ENCODE assay signal across 31 mouse cellular contexts in genomic region chr17:14921582-14921981, GRCm38 (mm10). TPM values are rescaled to one million over a fixed set of nuclear protein-coding genes. Genes with fewer than 3 reads are reported as not detected.
DNase-seq lines count a peak whose midpoint lies in the region; ATAC-seq lines count a peak whose summit lies in the region.
"Had no signal": no experiment of that assay in that cellular context is flagged by ENCODE, and none has a peak within 500 bp of the region (broad histone marks: within the 10 kb centered on the region; RNA-seq: fewer than 3 reads in every experiment).

No protein-coding gene starts in this region.

- peak; percentile 89 for ATAC-seq in common myeloid progenitor, adult 5-6 weeks (replicated peaks; ENCODE audit: low read depth, poor library complexity, severe bottlenecking)
- ATAC-seq in megakaryocyte-erythroid progenitor cell, adult 5-6 weeks (replicated peaks; ENCODE audit: low FRiP score, low TSS enrichment, poor library complexity, severe bottlenecking): no peak
- ATAC-seq: forebrain, embryonic 14.5 days; forebrain, postnatal 0 days had no signal

- no peaks in the 10 kb centered on the region for H3K9me3 ChIP-seq in limb, embryonic 10.5 days (replicated peaks)
- H3K9me3 ChIP-seq: embryonic facial prominence, embryonic 12.5 days; embryonic facial prominence, embryonic 15.5 days; G1E; heart, embryonic 12.5 days; heart, embryonic 15.5 days; hindbrain, embryonic 12.5 days; hindbrain, embryonic 15.5 days had no signal

- peak; percentile 43 for DNase-seq in thymus, postnatal 14 days
- DNase-seq in thymus, postnatal 25 days: no peak
- peak; percentile 21 for DNase-seq in limb, embryonic 10.5 days (ENCODE audit: low spot score)
- peak; percentile 35 for DNase-seq in thymus, postnatal 4 days
- no peak for DNase-seq in layer of hippocampus, adult 9-11 months
- DNase-seq: adrenal gland, adult 2 months; adrenal gland, postnatal 14 days; B cell, adult 2 months; cerebellum, adult 11-12 months; cerebellum, adult 8-10 months; cerebellum, postnatal 10 days; cerebellum, postnatal 36 days; forebrain, postnatal 0 days; gastrocnemius, adult 2 months; gastrocnemius, postnatal 14 days; heart, adult 18-20 months; heart, postnatal 14 days; heart, postnatal 4 days had no signal

- no peaks in the 10 kb centered on the region for H3K4me1 ChIP-seq in limb, embryonic 10.5 days
- H3K4me1 ChIP-seq: embryonic facial prominence, embryonic 12.5 days; embryonic facial prominence, embryonic 15.5 days; heart, embryonic 12.5 days; heart, embryonic 15.5 days; hindbrain, embryonic 12.5 days; hindbrain, embryonic 15.5 days had no signal

- no peaks in the 10 kb centered on the region for H3K36me3 ChIP-seq in limb, embryonic 10.5 days
- H3K36me3 ChIP-seq: embryonic facial prominence, embryonic 12.5 days; embryonic facial prominence, embryonic 15.5 days; G1E; heart, embryonic 12.5 days; heart, embryonic 15.5 days; hindbrain, embryonic 12.5 days; hindbrain, embryonic 15.5 days had no signal

- WGBS in limb, embryonic 10.5 days: 76% methylated on average over 6 of the region's 6 CpGs

- no peak overlapping the region for H3K27ac ChIP-seq in limb, embryonic 10.5 days
- H3K27ac ChIP-seq: embryonic facial prominence, embryonic 12.5 days; embryonic facial prominence, embryonic 15.5 days; gastrocnemius, adult 2 months; heart, embryonic 15.5 days; hindbrain, embryonic 12.5 days; hindbrain, embryonic 15.5 days had no signal

- no peaks in the 10 kb centered on the region for H3K27me3 ChIP-seq in limb, embryonic 10.5 days (ENCODE audit: low read depth, poor library complexity, severe bottlenecking)
- H3K27me3 ChIP-seq: CH12.LX; embryonic facial prominence, embryonic 12.5 days; embryonic facial prominence, embryonic 15.5 days; hindbrain, embryonic 12.5 days; hindbrain, embryonic 15.5 days had no signal

- H3K4me3 ChIP-seq in limb, embryonic 10.5 days: no peak overlapping the region
- H3K4me3 ChIP-seq: embryonic facial prominence, embryonic 12.5 days; embryonic facial prominence, embryonic 15.5 days; gastrocnemius, adult 2 months; heart, embryonic 12.5 days; heart, embryonic 15.5 days; hindbrain, embryonic 12.5 days; hindbrain, embryonic 15.5 days had no signal

RNA-seq across cellular contexts. Expression of gene Wdr27, which starts 21.4 kb away (rescaled TPM):
- total RNA-seq in common myeloid progenitor, adult 5-6 weeks (2017): 5.7 TPM in 1 of 2 replicates, not detected in the other
- polyA plus RNA-seq in limb, embryonic 10.5 days (2016; fragmentation: Nextera tagmentation; extraction: Ambion mirVana): 3.4 and 5.0 TPM in 2 replicates
- total RNA-seq in megakaryocyte-erythroid progenitor cell, adult 5-6 weeks (2014; fragmentation: Nextera tagmentation): 2.4 TPM in 1 of 2 replicates, not detected in the other
- 3.8 and 5.8 TPM in 2 replicates for total RNA-seq in megakaryocyte-erythroid progenitor cell, adult 5-6 weeks (2017)

RNA-seq across cellular contexts. Expression of gene 1600012H06Rik, which starts 21.4 kb away (rescaled TPM):
- total RNA-seq in common myeloid progenitor, adult 5-6 weeks (2017): 7.7 and 8.0 TPM in 2 replicates
- polyA plus RNA-seq in limb, embryonic 10.5 days (2016; fragmentation: Nextera tagmentation; extraction: Ambion mirVana): 21.3 and 25.4 TPM in 2 replicates
- total RNA-seq in megakaryocyte-erythroid progenitor cell, adult 5-6 weeks (2014; fragmentation: Nextera tagmentation): 8.3 and 9.3 TPM in 2 replicates
- 4.6 and 6.7 TPM in 2 replicates for total RNA-seq in megakaryocyte-erythroid progenitor cell, adult 5-6 weeks (2017)

RNA-seq across cellular contexts. Expression of gene Phf10, which starts 39.5 kb away (rescaled TPM):
- 105 and 124 TPM in 2 replicates for total RNA-seq in common myeloid progenitor, adult 5-6 weeks (2017)
- polyA plus RNA-seq in limb, embryonic 10.5 days (2016; fragmentation: Nextera tagmentation; extraction: Ambion mirVana): 31.0 and 32.2 TPM in 2 replicates
- total RNA-seq in megakaryocyte-erythroid progenitor cell, adult 5-6 weeks (2014; fragmentation: Nextera tagmentation): 281 and 343 TPM in 2 replicates
- 157 and 214 TPM in 2 replicates for total RNA-seq in megakaryocyte-erythroid progenitor cell, adult 5-6 weeks (2017)

RNA-seq across cellular contexts. Expression of gene 9030025P20Rik, which starts 56.7 kb away (rescaled TPM):
- 8.2 and 9.0 TPM in 2 replicates for total RNA-seq in common myeloid progenitor, adult 5-6 weeks (2017)
- 10.9 and 11.1 TPM in 2 replicates for polyA plus RNA-seq in limb, embryonic 10.5 days (2016; fragmentation: Nextera tagmentation; extraction: Ambion mirVana)
- 5.9 and 11.4 TPM in 2 replicates for total RNA-seq in megakaryocyte-erythroid progenitor cell, adult 5-6 weeks (2014; fragmentation: Nextera tagmentation)
- 2.2 and 3.9 TPM in 2 replicates for total RNA-seq in megakaryocyte-erythroid progenitor cell, adult 5-6 weeks (2017)

RNA-seq across cellular contexts. Expression of gene Gm3417, which starts 57.0 kb away (rescaled TPM):
- 2.6 TPM in 1 of 2 replicates, not detected in the other for total RNA-seq in common myeloid progenitor, adult 5-6 weeks (2017)
- polyA plus RNA-seq in limb, embryonic 10.5 days (2016; fragmentation: Nextera tagmentation; extraction: Ambion mirVana): 0.31 and 0.78 TPM in 2 replicates
- 0.96 and 11.1 TPM in 2 replicates for total RNA-seq in megakaryocyte-erythroid progenitor cell, adult 5-6 weeks (2014; fragmentation: Nextera tagmentation)
- total RNA-seq in megakaryocyte-erythroid progenitor cell, adult 5-6 weeks (2017): 6.2 TPM in 1 of 2 replicates, not detected in the other
- total RNA-seq: adrenal gland, adult 2 months; adrenal gland, postnatal 4 days; forebrain, postnatal 0 days; gastrocnemius, adult 2 months; gastrocnemius, postnatal 14 days; heart, adult 18-20 months; heart, postnatal 14 days had no signal
- polyA plus RNA-seq: embryonic facial prominence, embryonic 12.5 days; frontal cortex, adult 2 months; heart, embryonic 12.5 days; heart, embryonic 15.5 days had no signal

Comparison
In these comparisons a context has a peak if more than half of its experiments do, and no peak if none do; other contexts are left out.
1. DNase-seq: peak in thymus, postnatal 14 days (single experiment), limb, embryonic 10.5 days (single experiment) and thymus, postnatal 4 days (single experiment); none in thymus, postnatal 25 days (single experiment) and layer of hippocampus, adult 9-11 months (single experiment).